Mouse (Mus musculus) liver, embryonic 18 days (tissue): ENCODE data around the gene Gm17482. TPM values are rescaled to one million over a fixed set of nuclear protein-coding genes. Genes with fewer than 3 reads are reported as not detected.

ENCODE experiments used
- polyA plus RNA-seq: library from polyadenylated mRNA; depleted of rRNA; stranded (reverse); fragments of >200 nt; gene quantifications from 2 replicates; pipeline ENCODE4 v1.2.3, GENCODE M21; 2012; rRNA removed

Gm17482 gene
- polyA plus RNA-seq: not detected in 2 replicates

DNA sequence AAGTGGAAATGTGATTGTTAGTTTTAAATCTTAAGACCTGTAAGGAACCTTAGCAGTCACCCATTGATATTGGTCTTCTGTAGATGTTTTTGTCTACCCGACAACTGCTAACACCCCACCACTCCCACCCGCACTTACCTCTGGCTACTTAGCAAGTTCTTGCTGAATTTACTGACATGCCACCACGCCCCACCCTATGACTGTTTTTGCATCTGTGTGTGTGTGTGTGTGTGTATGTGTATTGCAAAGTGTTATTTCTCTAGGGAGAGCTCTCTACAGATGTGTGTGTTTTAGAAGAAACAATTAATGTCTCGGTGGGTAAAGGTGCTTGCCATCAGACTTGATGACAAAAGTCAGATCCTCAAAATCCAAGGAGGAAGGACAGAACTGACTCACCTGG, at the start of gene Gm17482:
Gene Gm17482 (plus strand): TSS at position 301 of the 400 bp plus-strand sequence.

DNA sequence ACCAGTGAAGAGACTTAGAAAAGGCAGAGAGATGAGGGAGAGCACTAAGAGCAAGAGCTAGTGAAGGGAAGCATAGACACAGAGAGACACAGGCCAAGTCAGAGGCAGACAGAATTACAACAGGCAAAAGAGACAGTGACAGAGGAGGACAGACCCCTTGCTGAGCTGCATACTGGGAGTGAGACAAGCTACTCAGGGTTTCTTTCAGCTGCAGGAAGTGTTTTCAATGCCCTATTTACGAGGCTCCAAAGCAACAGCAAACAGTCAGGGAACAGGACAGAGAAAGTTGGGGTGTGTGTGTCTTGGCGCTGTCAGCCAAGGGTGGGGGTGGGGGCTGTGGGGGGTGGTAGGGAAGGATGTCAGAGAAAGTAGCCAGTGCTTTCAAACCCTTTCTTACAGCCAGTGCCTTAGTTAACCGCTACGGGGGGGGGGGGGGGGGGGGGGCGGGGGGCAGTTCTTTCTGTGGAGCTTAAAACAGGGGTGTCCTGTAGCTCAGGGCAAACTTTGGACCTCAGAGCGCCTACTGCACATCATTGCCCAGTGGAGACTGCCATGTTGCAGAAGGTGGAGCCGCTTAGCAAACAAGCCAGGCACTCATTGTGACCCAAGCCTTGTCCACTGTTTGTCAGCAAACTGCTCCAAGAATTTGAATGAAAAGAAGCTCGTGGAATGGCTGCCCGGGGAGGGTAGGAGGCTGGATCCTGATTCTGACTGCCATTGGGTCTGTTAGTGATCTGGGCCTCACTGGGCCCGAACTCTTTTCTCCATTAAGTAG, 25.1 kb downstream of the Gm17482 start, which contains the start of gene Timp4:
Gene Timp4 (minus strand): TSS at position 107 of the 775 bp plus-strand sequence.

Other genes with a start within 250 kb of the Gm17482 start
- 9.2 and 9.3 TPM in 2 replicates for gene Tamm41, start 189.5 kb upstream of the Gm17482 start, polyA plus RNA-seq
- gene Syn2, start 92.4 kb upstream of the Gm17482 start, polyA plus RNA-seq: 0.16 and 0.19 TPM in 2 replicates
- gene Timp4, start 24.9 kb downstream of the Gm17482 start, polyA plus RNA-seq: 0.05 TPM in 2 replicates
- 2.1 and 2.3 TPM in 2 replicates for gene Pparg, start 133.6 kb downstream of the Gm17482 start, polyA plus RNA-seq